Mouse (Mus musculus): ENCODE data around the gene Ifngr2. TPM values are rescaled to one million over a fixed set of nuclear protein-coding genes. Genes with fewer than 3 reads are reported as not detected.

Ifngr2 gene
- polyA plus RNA-seq, 1 experiment from 2014 or later = 138 TPM

DNA sequence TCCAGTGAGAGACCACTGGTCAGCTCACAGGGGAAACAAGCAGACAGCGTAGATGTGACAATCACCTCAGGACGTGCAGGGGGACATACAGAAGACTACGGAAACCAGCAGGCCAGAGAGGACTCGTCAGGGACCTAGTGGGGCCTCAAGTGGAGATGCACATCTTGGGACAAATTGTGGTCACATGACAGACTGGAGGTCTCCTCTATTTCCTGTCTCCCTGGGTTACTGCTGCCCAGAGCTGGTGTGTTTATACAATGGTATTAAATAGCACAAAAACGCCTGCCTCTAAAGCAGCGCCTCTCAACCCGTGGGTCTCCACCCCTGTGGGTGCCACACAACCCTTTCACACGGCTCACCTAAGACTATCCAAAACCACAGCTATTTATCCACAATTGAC, 45.3 kb downstream of the Ifngr2 start:
- ATAC-seq = no peak
- H3K4me3 ChIP-seq (ENCODE audit: low read depth, low read length) = no peak overlapping the region
- peaks cover 5% of the 10 kb centered on the region for H3K4me1 ChIP-seq (replicated peaks; ENCODE audit: control insufficient read depth, insufficient read depth, low read length)
- 57% methylated on average over 8 of the region's 8 CpGs for WGBS
- H3K27ac ChIP-seq (ENCODE audit: low read depth, low read length) = no peak overlapping the region; the same call in 1 of the 2 replicates
- H3K4me2 ChIP-seq (replicated peaks; ENCODE audit: low read depth) = no peak overlapping the region
- no peaks in the 10 kb centered on the region; the same call in 1 of the 2 replicates for H3K36me3 ChIP-seq (ENCODE audit: control insufficient read depth, insufficient read depth)
- TF ChIP-seq CTCF (IDR thresholded peaks at IDR 0.05; ENCODE audit: low read depth) = no peak
- no peak overlapping the region for H3K9ac ChIP-seq (ENCODE audit: low read depth, low read length)
- H3K9me3 ChIP-seq (ENCODE audit: control insufficient read depth) = no peaks in the 10 kb centered on the region
- no peaks in the 10 kb centered on the region for H3K27me3 ChIP-seq (replicated peaks; ENCODE audit: control insufficient read depth, insufficient read depth, low read length)

DNA sequence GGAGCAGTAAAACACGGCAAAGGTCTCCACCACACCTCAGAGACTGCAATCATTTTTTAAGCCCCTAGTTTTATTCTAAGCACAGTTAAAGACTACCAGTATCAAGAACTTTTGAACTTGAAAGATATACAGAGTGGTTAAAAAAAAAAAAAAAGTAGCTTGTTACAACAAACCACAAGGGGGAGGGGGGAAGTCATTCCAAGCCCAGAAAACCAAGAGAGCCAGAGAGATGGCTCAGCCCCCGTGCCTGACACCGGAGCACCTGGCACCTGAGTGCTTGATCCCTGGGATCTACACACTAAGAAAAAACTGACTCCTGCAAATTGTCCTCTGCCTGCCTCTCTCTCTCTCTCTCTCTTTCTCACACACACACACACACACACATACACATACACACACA, 46.4 kb downstream of the Ifngr2 start:
- ATAC-seq = no peak
- Histone ChIP-seq H3K4me2 (replicated peaks; ENCODE audit: low read depth) (no peak overlapping the region), H3K36me3 (ENCODE audit: control insufficient read depth, insufficient read depth) (no peaks in the 10 kb centered on the region; the same call in 1 of the 2 replicates), H3K27ac (ENCODE audit: low read depth, low read length) (no peak overlapping the region), H3K9ac (ENCODE audit: low read depth, low read length) (no peak overlapping the region), H3K4me1 (replicated peaks; ENCODE audit: control insufficient read depth, insufficient read depth, low read length) (peaks cover 5% of the 10 kb centered on the region), H3K27me3 (replicated peaks; ENCODE audit: control insufficient read depth, insufficient read depth, low read length) (no peaks in the 10 kb centered on the region), H3K4me3 (ENCODE audit: low read depth, low read length) (no peak overlapping the region), H3K9me3 (ENCODE audit: control insufficient read depth) (no peaks in the 10 kb centered on the region)
- TF ChIP-seq CTCF (IDR thresholded peaks at IDR 0.05; ENCODE audit: low read depth) = no peak
- WGBS = 49% methylated on average over 3 of the region's 3 CpGs

DNA sequence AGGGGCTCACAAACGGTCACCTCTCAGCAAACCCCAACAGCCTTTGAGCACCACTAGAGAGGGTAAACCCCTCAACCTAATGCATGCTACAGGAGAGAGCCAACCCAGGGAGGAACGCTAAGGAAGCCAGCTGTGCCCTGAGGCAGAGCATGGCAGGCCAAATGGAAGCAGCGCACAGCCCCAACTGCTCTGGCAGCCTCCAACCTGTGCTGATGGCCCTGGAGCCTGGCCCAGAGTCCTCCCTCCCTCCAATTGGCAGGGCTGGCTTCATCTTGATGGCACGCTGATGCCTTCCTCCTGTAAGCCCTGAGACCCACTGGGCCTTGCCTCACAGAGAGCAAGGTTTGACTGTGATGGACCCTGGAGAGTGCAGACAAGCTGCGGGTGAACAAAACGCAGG, 48.2 kb downstream of the Ifngr2 start:
- TF ChIP-seq CTCF (IDR thresholded peaks at IDR 0.05; ENCODE audit: low read depth) = no peak
- no peak for ATAC-seq
- H3K27ac ChIP-seq (ENCODE audit: low read depth, low read length) = no peak overlapping the region
- H3K4me1 ChIP-seq (replicated peaks; ENCODE audit: control insufficient read depth, insufficient read depth, low read length) = peaks cover 5% of the 10 kb centered on the region
- WGBS = 90% methylated on average over 6 of the region's 6 CpGs
- H3K27me3 ChIP-seq (replicated peaks; ENCODE audit: control insufficient read depth, insufficient read depth, low read length) = no peaks in the 10 kb centered on the region
- H3K9ac ChIP-seq (ENCODE audit: low read depth, low read length) = no peak overlapping the region
- no peaks in the 10 kb centered on the region for H3K9me3 ChIP-seq (ENCODE audit: control insufficient read depth)
- no peaks in the 10 kb centered on the region; the same call in 1 of the 2 replicates for H3K36me3 ChIP-seq (ENCODE audit: control insufficient read depth, insufficient read depth)
- H3K4me3 ChIP-seq (ENCODE audit: low read depth, low read length) = no peak overlapping the region
- no peak overlapping the region for H3K4me2 ChIP-seq (replicated peaks; ENCODE audit: low read depth)

DNA sequence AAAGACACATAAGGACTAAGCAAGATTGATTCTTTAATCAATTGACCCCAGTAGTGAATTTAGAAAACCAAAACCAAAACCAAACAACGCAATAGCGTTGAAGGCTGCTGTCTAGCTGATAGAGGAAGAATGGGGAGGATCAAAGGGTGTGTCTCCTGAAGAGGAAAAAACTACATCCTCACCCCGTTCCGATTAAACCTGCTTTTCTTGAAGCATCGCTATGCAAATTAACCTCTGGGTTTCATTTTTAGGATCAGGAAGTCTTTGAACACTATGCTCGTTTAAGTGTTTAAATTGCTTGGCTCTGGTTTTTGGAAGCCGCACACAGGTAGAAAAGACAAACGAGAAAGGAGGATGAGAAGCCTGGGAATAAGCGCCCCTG, 49.5 kb downstream of the Ifngr2 start:
- H3K27me3 ChIP-seq (replicated peaks; ENCODE audit: control insufficient read depth, insufficient read depth, low read length) = no peaks in the 10 kb centered on the region
- H3K9me3 ChIP-seq (ENCODE audit: control insufficient read depth) = no peaks in the 10 kb centered on the region
- ATAC-seq = no peak
- no peak for TF ChIP-seq CTCF (IDR thresholded peaks at IDR 0.05; ENCODE audit: low read depth)
- 10% methylated on average over 9 of the region's 9 CpGs for WGBS
- peaks cover 5% of the 10 kb centered on the region for H3K4me1 ChIP-seq (replicated peaks; ENCODE audit: control insufficient read depth, insufficient read depth, low read length)
- H3K4me2 ChIP-seq (replicated peaks; ENCODE audit: low read depth) = peak overlapping the region; percentile 89
- no peaks in the 10 kb centered on the region; the same call in 1 of the 2 replicates for H3K36me3 ChIP-seq (ENCODE audit: control insufficient read depth, insufficient read depth)
- H3K27ac ChIP-seq (ENCODE audit: low read depth, low read length) = no peak overlapping the region
- peak overlapping the region; percentile 62; the same call in 1 of the 2 replicates for H3K9ac ChIP-seq (ENCODE audit: low read depth, low read length)
- peak overlapping the region; percentile 68 for H3K4me3 ChIP-seq (ENCODE audit: low read depth, low read length)

DNA sequence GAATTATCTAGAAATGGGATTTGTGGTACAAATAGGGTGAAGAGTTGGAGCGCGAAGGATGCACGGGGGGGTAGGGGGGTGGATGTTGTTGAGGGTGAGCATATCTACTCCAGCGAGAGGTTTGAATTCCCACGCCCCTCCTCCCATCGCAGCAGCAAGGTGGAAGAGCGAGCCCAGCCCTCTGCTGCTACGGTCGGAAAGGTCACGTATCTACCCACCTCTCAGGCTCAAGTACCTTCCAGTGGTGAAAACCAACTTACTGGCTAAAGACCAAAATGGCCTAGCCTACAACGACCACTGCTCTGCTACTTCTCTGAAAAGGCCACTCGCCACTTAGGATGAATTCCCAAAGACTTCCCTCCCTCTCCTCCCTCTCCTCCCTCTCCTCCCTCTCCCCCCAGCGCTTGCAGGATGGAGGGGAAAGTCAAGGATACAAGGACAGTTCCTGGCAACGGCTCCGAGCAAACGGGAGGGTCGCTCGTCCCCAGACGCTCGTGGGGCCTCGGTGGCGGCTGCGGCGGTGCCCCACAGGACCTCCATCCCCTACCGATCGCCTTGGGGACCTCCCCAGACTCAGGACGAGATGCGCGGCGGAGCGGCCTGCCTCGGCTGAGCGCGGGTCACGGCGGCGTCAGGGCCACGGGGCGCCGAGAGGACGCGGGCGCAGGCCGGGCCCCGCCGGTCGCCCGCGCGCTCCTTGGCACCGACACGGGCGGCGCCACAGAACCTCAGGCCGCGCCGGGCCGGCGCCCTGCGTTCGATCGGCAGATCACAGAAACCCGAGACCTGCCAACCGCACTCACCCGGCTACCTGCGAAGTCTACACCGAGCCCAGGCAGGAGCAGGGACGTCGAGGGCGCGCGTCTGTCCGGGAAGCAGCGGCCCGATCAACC, 50.2 kb downstream of the Ifngr2 start:
- Histone ChIP-seq H3K9me3 (ENCODE audit: control insufficient read depth) (no peaks in the 10 kb centered on the region), H3K9ac (ENCODE audit: low read depth, low read length) (peak overlapping the region; percentile 62), H3K27ac (ENCODE audit: low read depth, low read length) (0 out of 2 replicates have a peak overlapping the region, but pooled peaks have one; percentile 24), H3K4me1 (replicated peaks; ENCODE audit: control insufficient read depth, insufficient read depth, low read length) (peaks cover 5% of the 10 kb centered on the region), H3K4me3 (ENCODE audit: low read depth, low read length) (peak overlapping the region; percentile 68), H3K4me2 (replicated peaks; ENCODE audit: low read depth) (peak overlapping the region; percentile 89), H3K36me3 (ENCODE audit: control insufficient read depth, insufficient read depth) (no peaks in the 10 kb centered on the region; the same call in 1 of the 2 replicates), H3K27me3 (replicated peaks; ENCODE audit: control insufficient read depth, insufficient read depth, low read length) (no peaks in the 10 kb centered on the region)
- WGBS = under 1% methylated on average over 75 of the region's 75 CpGs
- no peak for TF ChIP-seq CTCF (IDR thresholded peaks at IDR 0.05; ENCODE audit: low read depth)
- peak; percentile 60 for ATAC-seq

DNA sequence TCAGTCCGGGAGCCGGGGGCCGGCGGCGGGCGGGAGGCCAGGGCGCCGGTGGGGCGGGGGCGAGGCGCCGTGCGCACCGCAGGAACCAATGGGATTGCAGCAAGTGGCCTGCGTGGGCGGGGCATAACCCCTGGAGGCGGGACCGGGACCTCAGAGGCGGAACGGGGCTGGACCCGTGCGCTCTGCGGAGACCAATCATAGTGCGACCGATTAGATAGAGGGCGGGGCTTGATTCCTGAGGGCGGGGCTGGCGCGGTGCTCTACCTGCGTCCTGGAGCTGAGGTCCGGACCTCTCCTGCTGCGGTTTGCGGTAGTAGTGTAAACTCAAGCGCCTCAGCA, 50.8 kb downstream of the Ifngr2 start, which contains the start of gene Tmem50b:
Tmem50b (minus strand) TSS at position 129 of the 339 bp plus-strand sequence.
- peak within 1 kb of the TSS; percentile 68 for H3K4me3 ChIP-seq (ENCODE audit: low read depth, low read length)
- 0 out of 2 replicates have a peak within 1 kb of the TSS, but pooled peaks have one; percentile 24 for H3K27ac ChIP-seq (ENCODE audit: low read depth, low read length)
- H3K9ac ChIP-seq (ENCODE audit: low read depth, low read length) = peak within 1 kb of the TSS; percentile 62
- H3K9me3 ChIP-seq (ENCODE audit: control insufficient read depth) = no peaks in the 10 kb centered on the region
- no peaks in the 10 kb centered on the region; the same call in 1 of the 2 replicates for H3K36me3 ChIP-seq (ENCODE audit: control insufficient read depth, insufficient read depth)
- no peak for TF ChIP-seq CTCF (IDR thresholded peaks at IDR 0.05; ENCODE audit: low read depth)
- 0% methylated on average over 30 of the region's 34 CpGs for WGBS
- H3K4me1 ChIP-seq (replicated peaks; ENCODE audit: control insufficient read depth, insufficient read depth, low read length) = peaks cover 5% of the 10 kb centered on the region
- no peaks in the 10 kb centered on the region for H3K27me3 ChIP-seq (replicated peaks; ENCODE audit: control insufficient read depth, insufficient read depth, low read length)
- peak within 1 kb of the TSS; percentile 89 for H3K4me2 ChIP-seq (replicated peaks; ENCODE audit: low read depth)
- ATAC-seq = peak; percentile 98
